ENCODE assay signal across 9 mouse cellular contexts in the genomic region with DNA sequence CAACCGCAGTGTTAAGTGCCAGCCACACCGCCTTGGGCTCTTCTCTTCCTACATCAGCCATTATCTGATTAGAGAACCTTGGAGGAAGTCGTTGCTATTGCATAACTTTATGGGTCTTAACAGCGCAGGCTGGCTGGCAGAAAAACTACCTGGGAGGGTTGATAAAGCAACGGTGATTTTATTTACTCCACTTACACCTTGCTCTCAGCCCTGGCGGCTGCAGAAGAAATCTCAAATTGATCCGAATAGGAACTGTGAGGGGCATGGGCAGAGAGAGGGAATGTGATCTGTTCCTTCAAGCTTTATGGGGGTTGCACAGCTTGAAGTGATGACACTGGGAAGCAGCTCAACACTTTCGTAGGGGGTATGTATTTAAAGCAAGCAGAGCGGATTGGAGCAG.
A peak's percentile ranks its signal among the peaks of the same experiment; 100 is the strongest.
DNase-seq lines count a peak whose midpoint lies in the region; ATAC-seq and TF ChIP-seq lines count a peak whose summit lies in the region.
"Had no signal": no experiment of that assay in that cellular context is flagged by ENCODE, and none has a peak within 500 bp of the region (broad histone marks: within the 10 kb centered on the region; RNA-seq: fewer than 3 reads in every experiment).

No protein-coding gene starts in this region.

- peak overlapping the region; percentile 57 for H3K4me2 ChIP-seq in heart, embryonic 13.5 days
- peak overlapping the region; percentile 24; the same call in 1 of the 2 replicates for H3K4me2 ChIP-seq in liver, embryonic 16.5 days (ENCODE audit: low read depth, low read length)

- DNase-seq in heart, postnatal 4 days, result no peak
- DNase-seq in brain, embryonic 14.5 days (ENCODE audit: low read depth), result peak; percentile 43
- peak; percentile 34 for DNase-seq in fibroblast of lung, adult 2 months (ENCODE audit: low read depth)
- DNase-seq in forebrain, embryonic 10.5 days (ENCODE audit: extremely low spot score, low spot score), result no peak
- no peak for DNase-seq in retina, embryonic 14.5 days (ENCODE audit: low spot score)
- DNase-seq: lung, adult 2 months had no signal

- WGBS in heart, embryonic 13.5 days, result 20% methylated on average over 9 of the region's 9 CpGs
- 13% methylated on average over 9 of the region's 9 CpGs for WGBS in liver, embryonic 16.5 days (ENCODE audit: insufficient replicate concordance)
- WGBS in forebrain, embryonic 10.5 days, result 49% methylated on average over 9 of the region's 9 CpGs

- no peak overlapping the region for H3K27ac ChIP-seq in heart, embryonic 13.5 days (replicated peaks)
- H3K27ac ChIP-seq in liver, embryonic 16.5 days (ENCODE audit: low read length), result no peak overlapping the region
- H3K27ac ChIP-seq in forebrain, embryonic 10.5 days, result no peak overlapping the region

- 0 out of 2 replicates have a peak overlapping the region, but pooled peaks have one; percentile 44 for H3K9ac ChIP-seq in heart, embryonic 13.5 days
- no peak overlapping the region for H3K9ac ChIP-seq in liver, embryonic 16.5 days (ENCODE audit: low read depth, low read length)

- no peaks in the 10 kb centered on the region for H3K9me3 ChIP-seq in heart, embryonic 13.5 days
- H3K9me3 ChIP-seq in liver, embryonic 16.5 days (replicated peaks; ENCODE audit: control insufficient read depth, low read length), result no peaks in the 10 kb centered on the region
- no peaks in the 10 kb centered on the region for H3K9me3 ChIP-seq in forebrain, embryonic 10.5 days

- no peak for TF ChIP-seq POLR2A in brain, embryonic 14.5 days (IDR thresholded peaks at IDR 0.05; ENCODE audit: borderline replicate concordance, extremely low read depth, insufficient read depth, insufficient read length, poor library complexity, severe bottlenecking)

- H3K4me1 ChIP-seq in heart, embryonic 13.5 days, result peaks cover 39% of the 10 kb centered on the region
- no peaks in the 10 kb centered on the region; the same call in 1 of the 2 replicates for H3K4me1 ChIP-seq in liver, embryonic 16.5 days (ENCODE audit: control insufficient read depth, low read depth, low read length)
- peaks cover 79% of the 10 kb centered on the region for H3K4me1 ChIP-seq in forebrain, embryonic 10.5 days

- H3K27me3 ChIP-seq in heart, embryonic 13.5 days (replicated peaks), result no peaks in the 10 kb centered on the region
- H3K27me3 ChIP-seq in liver, embryonic 16.5 days (ENCODE audit: control insufficient read depth, insufficient read depth, low read depth, low read length), result no peaks in the 10 kb centered on the region
- H3K27me3 ChIP-seq in forebrain, embryonic 10.5 days (ENCODE audit: poor library complexity, severe bottlenecking), result peaks cover 35% of the 10 kb centered on the region

- no peak for ATAC-seq in heart, embryonic 13.5 days (ENCODE audit: extremely low read depth, insufficient number of reproducible peaks, low FRiP score, low TSS enrichment)
- ATAC-seq in liver, embryonic 16.5 days (ENCODE audit: low read depth), result no peak; the same call in 1 of the 2 replicates
- ATAC-seq in frontal cortex, adult (ENCODE audit: low TSS enrichment), result no peak

- no peaks in the 10 kb centered on the region for H3K36me3 ChIP-seq in heart, embryonic 13.5 days
- no peaks in the 10 kb centered on the region for H3K36me3 ChIP-seq in liver, embryonic 16.5 days (ENCODE audit: control insufficient read depth, insufficient read depth)
- no peaks in the 10 kb centered on the region for H3K36me3 ChIP-seq in forebrain, embryonic 10.5 days (replicated peaks)

- TF ChIP-seq CTCF in brain, embryonic 14.5 days (IDR thresholded peaks at IDR 0.05; ENCODE audit: borderline replicate concordance, extremely low read depth, insufficient read depth, insufficient read length), result no peak

- H3K4me3 ChIP-seq in heart, embryonic 13.5 days, result no peak overlapping the region; the same call in 1 of the 2 replicates
- H3K4me3 ChIP-seq in liver, embryonic 16.5 days (ENCODE audit: low read depth, low read length), result no peak overlapping the region
- no peak overlapping the region for H3K4me3 ChIP-seq in forebrain, embryonic 10.5 days

Comparison
In these comparisons a context has a peak if more than half of its experiments do, and no peak if none do; other contexts are left out.
1. DNase-seq: peak in brain, embryonic 14.5 days (single experiment) and fibroblast of lung, adult 2 months (single experiment); none in heart, postnatal 4 days (single experiment), forebrain, embryonic 10.5 days (single experiment) and retina, embryonic 14.5 days (single experiment).